Mouse (Mus musculus): ENCODE measurements around the gene Hoxb3. TPM values are rescaled to one million over a fixed set of nuclear protein-coding genes. Genes with fewer than 3 reads are reported as not detected.
A peak's percentile ranks its signal among the peaks of the same experiment; 100 is the strongest.

Hoxb3 gene
- polyA plus RNA-seq, 1 experiment from 2014 or later: 0.81 TPM

DNA sequence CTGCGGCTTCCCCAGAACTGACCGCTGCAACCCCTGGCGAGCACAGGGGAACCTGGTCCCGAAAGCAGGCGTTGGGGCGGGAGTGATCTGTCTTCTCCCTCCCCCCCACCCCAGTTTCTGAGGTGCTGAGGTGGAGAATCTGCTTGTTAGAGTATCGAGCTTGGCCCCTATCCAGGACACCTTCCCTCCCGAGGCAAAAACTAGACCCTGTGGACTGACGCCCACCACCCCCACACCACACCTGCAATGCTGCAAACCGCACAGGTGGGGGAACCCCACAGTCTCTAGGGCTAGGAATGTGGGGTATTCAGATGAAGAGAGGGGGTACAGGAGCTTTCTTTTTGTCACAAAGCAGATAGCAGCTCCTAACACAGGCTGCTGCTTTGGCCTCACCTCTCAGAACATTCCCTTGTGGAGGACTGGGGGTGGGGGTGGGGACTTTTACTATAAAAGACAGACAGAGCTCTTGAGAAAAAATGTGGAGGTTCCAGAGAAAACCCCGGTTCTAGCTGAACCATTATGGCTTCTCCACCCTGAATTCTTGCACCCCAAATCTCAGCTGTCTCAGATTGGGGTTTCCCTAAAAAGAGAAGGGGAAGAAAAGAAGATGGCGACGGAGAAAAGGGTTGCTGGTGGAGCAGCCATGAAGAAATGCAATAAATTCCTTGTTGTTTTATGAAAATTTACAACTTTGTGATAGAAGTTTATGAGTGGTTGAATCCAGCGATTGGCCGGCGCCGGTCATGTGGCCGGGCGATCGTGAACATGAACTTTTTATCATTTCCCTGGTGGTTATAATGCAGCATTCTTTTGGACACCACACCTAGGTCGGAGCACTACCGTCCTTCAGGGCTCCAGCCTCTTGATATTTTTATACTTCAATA lies 31.2 kb upstream of the Hoxb3 start, which contains the start of gene Hoxb6:
Gene Hoxb6, plus strand, starts transcription at position 796 of the 884 bp plus-strand sequence.
- DNase-seq (ENCODE audit: low spot score): no peak
- peaks cover 99% of the 10 kb centered on the region for H3K27me3 ChIP-seq (replicated peaks; ENCODE audit: control insufficient read depth, insufficient read depth, low read length)
- H3K4me1 ChIP-seq (ENCODE audit: control insufficient read depth, insufficient read depth, low read length): no peaks in the 10 kb centered on the region
- ATAC-seq (ENCODE audit: low read depth): no peak
- H3K36me3 ChIP-seq (ENCODE audit: control insufficient read depth, insufficient read depth, low read length): no peaks in the 10 kb centered on the region
- H3K9me3 ChIP-seq (ENCODE audit: control insufficient read depth, low read length): no peaks in the 10 kb centered on the region
- H3K9ac ChIP-seq (ENCODE audit: low read depth, low read length): 0 out of 2 replicates have a peak within 1 kb of the TSS, but pooled peaks have one; percentile 19
- peak within 1 kb of the TSS; percentile 2; the same call in 1 of the 2 replicates for H3K4me3 ChIP-seq (ENCODE audit: low read depth, low read length)
- H3K27ac ChIP-seq (replicated peaks; ENCODE audit: low read depth, low read length): no peak within 1 kb of the TSS; the same call in 1 of the 2 replicates
- no peak within 1 kb of the TSS for H3K4me2 ChIP-seq (ENCODE audit: low read depth, low read length)
- 3% methylated on average over 22 of the region's 22 CpGs for WGBS

DNA sequence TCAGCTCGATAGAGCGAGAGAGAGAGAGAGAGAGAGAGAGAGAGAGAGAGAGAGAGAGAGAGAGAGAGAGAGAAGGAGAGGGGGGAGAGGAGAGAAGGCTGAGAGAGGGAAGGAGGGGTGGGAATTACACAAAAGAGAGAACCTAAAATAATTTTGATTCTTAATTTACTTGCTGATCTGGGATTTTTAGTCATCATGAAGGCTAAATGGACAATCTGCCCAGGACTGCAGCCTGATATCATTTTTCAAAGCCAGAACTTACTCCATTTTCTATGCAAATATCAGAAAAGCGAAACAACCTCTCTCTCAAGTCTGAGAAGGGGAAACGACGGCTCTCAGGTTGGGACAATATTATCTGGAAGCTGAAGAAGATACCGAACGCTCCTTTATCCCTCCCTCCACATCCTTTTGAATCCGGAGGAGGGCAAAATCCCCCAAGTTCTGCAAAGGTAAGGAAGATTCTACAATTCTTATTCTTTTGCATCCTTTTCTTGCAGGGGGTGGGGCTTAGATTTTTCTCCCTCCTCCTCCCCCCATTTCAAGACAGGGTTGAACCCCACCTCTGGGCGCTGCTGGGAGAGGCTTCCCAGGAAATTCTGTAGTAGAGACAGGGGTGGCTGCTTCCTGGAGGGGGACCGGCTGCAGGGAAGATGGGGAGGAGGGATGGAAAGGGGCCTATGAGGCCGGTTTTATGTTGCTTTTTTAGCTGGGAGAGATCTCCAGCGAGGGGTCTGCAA lies 30.4 kb upstream of the Hoxb3 start:
- Histone ChIP-seq H3K4me2 (ENCODE audit: low read depth, low read length) (no peak overlapping the region), H3K4me1 (ENCODE audit: control insufficient read depth, insufficient read depth, low read length) (no peaks in the 10 kb centered on the region), H3K9me3 (ENCODE audit: control insufficient read depth, low read length) (no peaks in the 10 kb centered on the region), H3K36me3 (ENCODE audit: control insufficient read depth, insufficient read depth, low read length) (no peaks in the 10 kb centered on the region), H3K27ac (replicated peaks; ENCODE audit: low read depth, low read length) (no peak overlapping the region), H3K27me3 (replicated peaks; ENCODE audit: control insufficient read depth, insufficient read depth, low read length) (peaks cover 99% of the 10 kb centered on the region), H3K4me3 (ENCODE audit: low read depth, low read length) (no peak overlapping the region; the same call in 1 of the 2 replicates), H3K9ac (ENCODE audit: low read depth, low read length) (0 out of 2 replicates have a peak overlapping the region, but pooled peaks have one; percentile 19)
- no peak for ATAC-seq (ENCODE audit: low read depth)
- DNase-seq (ENCODE audit: low spot score): no peak
- WGBS: 2% methylated on average over 12 of the region's 12 CpGs

DNA sequence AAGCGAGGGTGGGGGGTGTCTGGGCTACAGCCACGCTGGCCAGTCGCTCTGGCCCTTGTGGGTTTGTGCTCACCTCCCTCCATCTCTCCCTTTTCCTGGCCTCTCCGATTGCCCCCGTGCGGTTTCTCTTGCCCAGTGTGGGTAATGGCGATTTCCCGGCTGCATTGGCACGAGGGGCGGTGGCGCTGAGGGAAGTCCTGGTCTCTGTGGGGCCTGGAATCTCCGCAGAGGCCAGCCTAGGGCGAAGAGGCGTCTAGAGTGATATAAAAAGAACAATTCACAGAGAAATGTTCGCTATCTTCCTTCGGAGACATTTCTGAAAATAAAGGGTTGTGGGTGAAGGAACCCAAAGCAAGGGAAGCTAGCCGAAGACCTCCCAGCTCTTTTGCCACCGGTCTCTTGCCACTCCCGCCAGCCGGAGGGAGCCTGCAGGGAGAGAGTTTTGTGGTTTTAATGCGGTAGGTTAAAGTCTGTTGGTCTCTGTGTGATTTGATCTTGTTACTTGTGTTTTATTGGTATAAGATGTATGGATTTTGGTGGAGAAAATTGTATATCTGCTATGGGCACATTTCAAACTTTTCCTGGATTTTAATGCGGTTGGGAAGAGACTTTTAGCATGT lies 29.7 kb upstream of the Hoxb3 start:
- H3K4me3 ChIP-seq (ENCODE audit: low read depth, low read length): peak overlapping the region; percentile 2; the same call in 1 of the 2 replicates
- H3K9ac ChIP-seq (ENCODE audit: low read depth, low read length): 0 out of 2 replicates have a peak overlapping the region, but pooled peaks have one; percentile 19
- H3K4me1 ChIP-seq (ENCODE audit: control insufficient read depth, insufficient read depth, low read length): no peaks in the 10 kb centered on the region
- H3K27ac ChIP-seq (replicated peaks; ENCODE audit: low read depth, low read length): no peak overlapping the region
- no peak overlapping the region for H3K4me2 ChIP-seq (ENCODE audit: low read depth, low read length)
- ATAC-seq (ENCODE audit: low read depth) (no peak), DNase-seq (ENCODE audit: low spot score) (no peak)
- peaks cover 99% of the 10 kb centered on the region for H3K27me3 ChIP-seq (replicated peaks; ENCODE audit: control insufficient read depth, insufficient read depth, low read length)
- H3K36me3 ChIP-seq (ENCODE audit: control insufficient read depth, insufficient read depth, low read length): no peaks in the 10 kb centered on the region
- H3K9me3 ChIP-seq (ENCODE audit: control insufficient read depth, low read length): no peaks in the 10 kb centered on the region
- WGBS: under 1% methylated on average over 20 of the region's 22 CpGs

DNA sequence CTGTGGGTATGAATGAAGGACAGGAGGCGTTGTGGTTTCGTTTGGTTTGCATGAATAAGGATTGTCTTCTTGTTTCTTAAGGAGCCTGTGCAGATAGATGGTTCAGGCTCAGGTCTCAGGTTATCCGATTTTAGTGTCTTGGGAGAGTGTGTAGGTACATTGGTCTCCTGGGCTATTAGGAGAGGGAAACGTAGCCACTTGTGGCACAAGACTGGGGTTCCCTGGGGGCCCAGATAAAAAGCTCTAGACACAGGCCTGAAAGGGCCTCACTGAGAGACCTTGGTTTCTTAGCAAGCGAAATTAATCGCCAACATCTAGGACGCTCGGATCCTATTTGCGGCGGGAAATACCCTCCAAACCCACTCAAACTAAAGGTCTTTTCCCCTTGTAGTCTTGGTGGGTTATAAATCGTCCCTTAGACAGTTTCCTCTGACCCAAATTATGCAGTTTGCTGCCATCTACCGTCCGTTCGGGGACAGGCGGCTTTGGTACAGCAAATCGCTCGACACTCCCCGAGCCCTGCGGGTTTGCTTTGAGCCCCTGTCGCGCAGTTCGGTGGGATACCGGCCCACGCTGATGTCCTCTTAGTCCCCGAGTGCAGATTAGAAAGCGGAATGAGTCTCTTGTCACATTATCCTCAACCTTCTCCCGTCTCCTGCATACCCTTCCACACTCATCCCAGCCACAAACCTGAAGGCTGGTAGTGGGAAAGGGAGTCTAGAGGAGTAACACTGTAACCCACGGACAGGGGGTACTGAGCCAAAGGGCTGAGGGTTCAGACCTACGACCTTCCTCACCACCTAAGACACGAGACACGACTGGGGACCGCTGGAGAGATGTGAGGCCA lies 28.7 kb upstream of the Hoxb3 start:
- H3K27me3 ChIP-seq (replicated peaks; ENCODE audit: control insufficient read depth, insufficient read depth, low read length): peaks cover 99% of the 10 kb centered on the region
- WGBS: under 1% methylated on average over 32 of the region's 32 CpGs
- no peak overlapping the region for H3K27ac ChIP-seq (replicated peaks; ENCODE audit: low read depth, low read length)
- no peaks in the 10 kb centered on the region for H3K36me3 ChIP-seq (ENCODE audit: control insufficient read depth, insufficient read depth, low read length)
- ATAC-seq (ENCODE audit: low read depth) (no peak), DNase-seq (ENCODE audit: low spot score) (peak; percentile 72)
- no peaks in the 10 kb centered on the region for H3K9me3 ChIP-seq (ENCODE audit: control insufficient read depth, low read length)
- no peak overlapping the region for H3K9ac ChIP-seq (ENCODE audit: low read depth, low read length)
- H3K4me3 ChIP-seq (ENCODE audit: low read depth, low read length): peak overlapping the region; percentile 10; the same call in 1 of the 2 replicates
- no peaks in the 10 kb centered on the region for H3K4me1 ChIP-seq (ENCODE audit: control insufficient read depth, insufficient read depth, low read length)
- H3K4me2 ChIP-seq (ENCODE audit: low read depth, low read length): no peak overlapping the region

DNA sequence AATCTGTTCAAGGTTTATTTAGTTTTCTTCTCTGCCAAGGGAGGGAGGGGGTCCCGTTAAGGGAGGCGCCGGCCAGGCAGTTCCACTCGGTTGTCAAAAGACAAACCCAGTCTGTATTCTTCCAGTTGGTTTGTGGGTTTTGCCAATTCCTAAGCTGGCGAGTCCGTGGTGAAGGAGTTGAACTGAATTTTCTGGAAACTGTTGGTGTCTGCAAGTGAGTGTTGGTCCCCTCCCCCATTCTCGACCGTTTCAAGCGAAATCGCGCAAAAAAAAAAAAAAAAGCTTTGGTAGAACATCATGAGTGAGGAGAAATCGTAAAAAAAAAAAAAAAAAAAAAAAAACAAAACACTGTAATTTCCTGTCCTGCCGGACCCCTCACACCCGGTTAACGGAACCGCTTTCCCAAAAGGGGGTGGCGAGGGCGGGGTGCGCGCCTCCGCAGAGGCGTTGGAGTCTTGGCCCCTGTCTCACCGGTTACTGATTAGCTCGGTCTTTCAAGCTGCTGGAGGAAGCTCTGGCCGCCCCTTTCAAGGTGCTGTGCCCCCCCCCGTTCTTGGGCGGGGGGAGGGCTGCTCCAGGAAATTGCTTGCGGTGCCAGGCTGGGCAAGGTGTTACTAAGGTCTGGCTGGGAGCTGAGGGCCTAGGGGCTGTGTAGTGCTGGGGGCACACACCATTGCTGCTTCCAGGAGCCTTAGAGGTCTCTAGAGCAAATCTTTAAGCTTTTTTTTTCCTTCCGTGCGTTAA lies 27.9 kb upstream of the Hoxb3 start:
- H3K36me3 ChIP-seq (ENCODE audit: control insufficient read depth, insufficient read depth, low read length): no peaks in the 10 kb centered on the region
- peaks cover 99% of the 10 kb centered on the region for H3K27me3 ChIP-seq (replicated peaks; ENCODE audit: control insufficient read depth, insufficient read depth, low read length)
- no peak overlapping the region for H3K27ac ChIP-seq (replicated peaks; ENCODE audit: low read depth, low read length)
- ATAC-seq (ENCODE audit: low read depth) (no peak), DNase-seq (ENCODE audit: low spot score) (no peak)
- no peak overlapping the region for H3K9ac ChIP-seq (ENCODE audit: low read depth, low read length)
- H3K4me3 ChIP-seq (ENCODE audit: low read depth, low read length): peak overlapping the region; percentile 10; the same call in 1 of the 2 replicates
- H3K4me2 ChIP-seq (ENCODE audit: low read depth, low read length): no peak overlapping the region
- H3K4me1 ChIP-seq (ENCODE audit: control insufficient read depth, insufficient read depth, low read length): no peaks in the 10 kb centered on the region
- H3K9me3 ChIP-seq (ENCODE audit: control insufficient read depth, low read length): no peaks in the 10 kb centered on the region
- WGBS: 0% methylated on average over 29 of the region's 30 CpGs

DNA sequence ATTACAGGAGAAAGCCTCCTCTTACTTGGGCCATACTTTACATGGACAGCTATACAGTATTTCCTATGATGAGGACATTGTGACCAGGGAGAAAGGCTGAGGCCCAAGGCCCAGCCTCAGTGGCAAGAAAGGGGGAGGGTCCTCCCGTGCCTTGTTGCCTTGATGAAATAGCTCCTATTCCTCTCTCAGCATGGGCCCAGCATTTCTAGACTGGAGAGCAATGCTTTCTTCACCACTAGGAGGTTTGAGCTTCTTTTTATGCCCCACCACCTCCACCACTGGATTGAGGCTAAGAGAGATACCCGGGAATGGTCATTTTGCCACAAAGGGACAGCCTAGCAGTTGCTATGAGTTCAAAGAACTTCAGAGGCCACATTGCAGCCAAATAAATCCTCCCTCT lies 26.1 kb upstream of the Hoxb3 start:
- WGBS: 7% methylated on average over 2 of the region's 2 CpGs
- no peaks in the 10 kb centered on the region for H3K4me1 ChIP-seq (ENCODE audit: control insufficient read depth, insufficient read depth, low read length)
- H3K36me3 ChIP-seq (ENCODE audit: control insufficient read depth, insufficient read depth, low read length): no peaks in the 10 kb centered on the region
- no peak overlapping the region for H3K4me2 ChIP-seq (ENCODE audit: low read depth, low read length)
- DNase-seq (ENCODE audit: low spot score) (no peak), ATAC-seq (ENCODE audit: low read depth) (no peak)
- no peak overlapping the region for H3K9ac ChIP-seq (ENCODE audit: low read depth, low read length)
- no peak overlapping the region for H3K4me3 ChIP-seq (ENCODE audit: low read depth, low read length)
- H3K27ac ChIP-seq (replicated peaks; ENCODE audit: low read depth, low read length): no peak overlapping the region
- H3K27me3 ChIP-seq (replicated peaks; ENCODE audit: control insufficient read depth, insufficient read depth, low read length): peaks cover 100% of the 10 kb centered on the region
- no peaks in the 10 kb centered on the region for H3K9me3 ChIP-seq (ENCODE audit: control insufficient read depth, low read length)

DNA sequence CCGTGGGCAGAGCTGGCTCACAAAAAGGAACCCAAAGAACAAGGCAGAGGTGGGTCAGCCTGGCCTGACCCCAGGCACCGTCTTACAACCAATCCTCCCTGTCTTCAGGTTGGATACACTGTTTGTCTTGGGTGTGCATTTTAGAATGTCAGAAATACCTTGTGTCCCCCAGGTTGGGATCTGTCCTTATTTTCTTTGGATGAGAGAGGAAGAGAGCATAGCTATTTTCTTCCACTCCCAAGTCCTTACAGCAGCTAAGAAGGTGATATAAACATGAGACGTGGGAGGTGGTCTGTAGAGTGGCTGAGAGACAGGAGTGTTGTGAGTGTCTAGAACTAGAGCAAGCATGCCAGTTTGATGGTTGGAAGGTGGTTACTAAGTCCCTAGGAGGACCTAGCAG lies 25.7 kb upstream of the Hoxb3 start:
- DNase-seq (ENCODE audit: low spot score): no peak
- Histone ChIP-seq H3K27ac (replicated peaks; ENCODE audit: low read depth, low read length) (no peak overlapping the region), H3K9me3 (ENCODE audit: control insufficient read depth, low read length) (no peaks in the 10 kb centered on the region), H3K27me3 (replicated peaks; ENCODE audit: control insufficient read depth, insufficient read depth, low read length) (peaks cover 100% of the 10 kb centered on the region), H3K36me3 (ENCODE audit: control insufficient read depth, insufficient read depth, low read length) (no peaks in the 10 kb centered on the region), H3K9ac (ENCODE audit: low read depth, low read length) (no peak overlapping the region), H3K4me2 (ENCODE audit: low read depth, low read length) (no peak overlapping the region), H3K4me3 (ENCODE audit: low read depth, low read length) (no peak overlapping the region), H3K4me1 (ENCODE audit: control insufficient read depth, insufficient read depth, low read length) (no peaks in the 10 kb centered on the region)
- 3% methylated on average over 3 of the region's 3 CpGs for WGBS
- no peak for ATAC-seq (ENCODE audit: low read depth)
